Mouse (Mus musculus) neural tube, embryonic 11.5 days (tissue): ENCODE data around the gene Dhx34. TPM values are rescaled to one million over a fixed set of nuclear protein-coding genes. Genes with fewer than 3 reads are reported as not detected.
A peak's percentile ranks its signal among the peaks of the same experiment; 100 is the strongest.

Source experiments
- ATAC-seq: fragments of 200-750 bp; cut with Nextera tagmentation; 2 replicates; pipeline ENCODE4 v1.8.0; 2017; ENCODE audit warnings: moderate number of reproducible peaks, mild to moderate bottlenecking, moderate TSS enrichment, moderate library complexity; ENCODE audit not compliant: insufficient read depth, low FRiP score, low TSS enrichment
- DNase-seq: peaks from one replicate; pipeline ENCODE4 v3.0.0-alpha.2; 2015; ENCODE audit warnings: low spot score
- H3K27ac ChIP-seq: fragments of 300-500 bp; sonication (generic); 2 replicates; pipeline ENCODE4 v1.5.1; 2014; ENCODE audit warnings: low read depth, mild to moderate bottlenecking, low read length
- H3K27me3 ChIP-seq: fragments of 300-500 bp; sonication (generic); 2 replicates; pipeline ENCODE4 v1.6.1; 2014; ENCODE audit warnings: mild to moderate bottlenecking, low read length, mixed read lengths; ENCODE audit not compliant: control insufficient read depth, insufficient read depth
- H3K36me3 ChIP-seq: fragments of 300-500 bp; sonication (generic); 2 replicates; pipeline ENCODE4 v1.6.1; 2014; ENCODE audit warnings: mild to moderate bottlenecking, low read length, moderate library complexity, mixed read lengths; ENCODE audit not compliant: control insufficient read depth, insufficient read depth
- H3K4me1 ChIP-seq: fragments of 300-500 bp; sonication (generic); 2 replicates; pipeline ENCODE4 v1.6.1; 2014; ENCODE audit warnings: low read length, mixed read lengths; ENCODE audit not compliant: control insufficient read depth, insufficient read depth
- H3K4me2 ChIP-seq: fragments of 300-500 bp; sonication (generic); 2 replicates; pipeline ENCODE4 v1.6.1; 2014; ENCODE audit warnings: low read depth, mild to moderate bottlenecking, moderate library complexity
- H3K4me3 ChIP-seq: fragments of 300-500 bp; sonication (generic); 2 replicates; pipeline ENCODE4 v1.5.1; 2014; ENCODE audit warnings: low read depth, low read length
- H3K9ac ChIP-seq: fragments of 300-500 bp; sonication (generic); 2 replicates; pipeline ENCODE4 v1.6.1; 2014; ENCODE audit warnings: mild to moderate bottlenecking, low read length
- H3K9me3 ChIP-seq: fragments of 300-500 bp; sonication (generic); 2 replicates; pipeline ENCODE4 v1.6.1; 2016; ENCODE audit warnings: low read length; ENCODE audit not compliant: control insufficient read depth
- WGBS: fragments of 180-500 bp; shearing (Covaris S2); extraction: QIAGEN DNeasy Blood & Tissue Kit; methylation state at CpG from one replicate; pipeline ENCODE4 v1.1.7; 2014; 5-methylcytosine and 5-hydroxymethylcytosine counted together
- polyA plus RNA-seq: library from polyadenylated mRNA; unstranded; fragments of >200 nt; fragmentation: Nextera tagmentation; extraction: Ambion mirVana; gene quantifications from 2 replicates; pipeline ENCODE4 v1.2.1, GENCODE M21; 2014

Dhx34 gene
- polyA plus RNA-seq, 1 experiment from 2014 or later = 12.1 TPM

DNA sequence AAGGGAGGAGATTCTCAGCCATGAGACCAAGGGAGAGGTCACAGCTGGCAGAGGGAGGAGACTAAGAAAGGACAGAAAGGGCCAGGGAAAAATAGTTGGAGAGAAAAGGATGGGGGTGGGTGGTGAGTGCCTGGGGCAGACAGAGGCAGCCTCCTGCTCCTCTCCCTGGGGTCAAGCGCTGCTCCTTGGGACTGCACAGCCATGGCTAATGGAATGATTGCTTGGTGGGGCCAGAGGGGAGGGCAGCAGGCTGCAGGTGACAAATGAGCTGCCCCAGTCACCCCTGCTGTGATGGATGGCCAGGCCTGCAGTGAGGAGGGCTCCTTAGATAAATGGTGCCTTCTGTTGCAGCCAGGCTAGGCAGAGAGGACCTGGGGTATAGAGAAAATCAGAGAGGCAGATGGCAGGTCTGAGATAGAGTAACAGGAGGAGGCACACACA lies 49.7 kb downstream of the Dhx34 start:
- WGBS = no CpG with 5 or more reads among the region's 1 CpGs

DNA sequence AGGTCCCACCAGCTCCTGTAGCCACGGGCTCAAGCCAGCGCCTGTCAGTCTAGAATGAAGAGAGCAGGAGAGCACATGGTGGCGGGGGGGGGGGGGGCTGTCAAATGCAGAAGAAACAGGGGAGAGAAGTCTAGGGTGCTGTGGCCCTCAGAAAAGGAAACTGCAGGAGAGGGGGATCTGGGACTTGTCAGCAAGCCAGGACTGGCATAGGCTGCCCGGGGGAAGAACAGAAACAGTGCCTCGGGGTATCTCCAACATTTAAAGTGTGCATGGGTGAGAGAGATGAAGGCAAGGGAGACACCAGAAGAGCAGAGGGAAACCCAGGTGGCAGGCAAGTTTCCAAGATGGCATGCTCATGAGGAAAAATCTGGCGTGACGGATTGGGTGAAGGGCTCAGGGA lies 59.8 kb downstream of the Dhx34 start:
- Histone ChIP-seq H3K4me3 (no peak overlapping the region), H3K36me3 (peaks cover 4% of the 10 kb centered on the region; the same call in 1 of the 2 replicates), H3K27ac (no peak overlapping the region), H3K9me3 (no peaks in the 10 kb centered on the region), H3K4me2 (no peak overlapping the region), H3K4me1 (no peaks in the 10 kb centered on the region), H3K9ac (no peak overlapping the region), H3K27me3 (peaks cover 6% of the 10 kb centered on the region)
- no peak for ATAC-seq
- no peak for DNase-seq
- 86% methylated on average over 7 of the region's 7 CpGs for WGBS

More for the DNA sequence above, 49.7 kb downstream of the Dhx34 start:
- peak overlapping the region; percentile 89 for H3K27ac ChIP-seq
- no peak overlapping the region; the same call in none of the 2 replicates for H3K9ac ChIP-seq
- H3K4me1 ChIP-seq = peaks cover 32% of the 10 kb centered on the region
- no peaks in the 10 kb centered on the region for H3K36me3 ChIP-seq
- no peak overlapping the region for H3K4me3 ChIP-seq
- 0 out of 2 replicates have a peak, but pooled peaks cover 5% of the 10 kb centered on the region for H3K9me3 ChIP-seq
- no peak overlapping the region for H3K4me2 ChIP-seq
- no peaks in the 10 kb centered on the region for H3K27me3 ChIP-seq
- peak; percentile 90 for DNase-seq
- ATAC-seq = peak; percentile 81

DNA sequence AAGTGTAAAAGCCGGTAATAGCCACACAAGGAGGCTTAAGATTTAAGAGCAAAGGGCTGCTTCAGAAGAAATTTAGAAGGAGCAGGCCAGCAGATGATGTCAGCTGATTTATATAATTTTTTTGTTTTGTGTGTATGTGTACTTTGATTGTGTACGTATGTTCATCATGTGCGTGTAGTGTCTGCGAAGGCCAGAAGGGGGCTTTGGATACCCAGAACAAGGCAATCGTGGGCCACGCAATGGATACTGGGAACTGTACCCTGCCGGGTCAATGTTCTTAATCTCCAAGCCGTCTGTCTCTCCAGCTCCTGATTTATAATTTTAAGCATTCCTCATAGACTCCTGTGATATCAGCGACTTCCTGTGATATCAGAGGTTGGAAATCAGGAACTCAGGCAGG lies 60.5 kb downstream of the Dhx34 start:
- no peak for DNase-seq
- Histone ChIP-seq H3K27ac (no peak overlapping the region), H3K9me3 (no peaks in the 10 kb centered on the region), H3K4me3 (no peak overlapping the region), H3K9ac (no peak overlapping the region), H3K4me2 (no peak overlapping the region), H3K36me3 (peaks cover 4% of the 10 kb centered on the region; the same call in 1 of the 2 replicates), H3K4me1 (no peaks in the 10 kb centered on the region), H3K27me3 (peaks cover 6% of the 10 kb centered on the region)
- 95% methylated on average over 9 of the region's 9 CpGs for WGBS
- no peak for ATAC-seq

DNA sequence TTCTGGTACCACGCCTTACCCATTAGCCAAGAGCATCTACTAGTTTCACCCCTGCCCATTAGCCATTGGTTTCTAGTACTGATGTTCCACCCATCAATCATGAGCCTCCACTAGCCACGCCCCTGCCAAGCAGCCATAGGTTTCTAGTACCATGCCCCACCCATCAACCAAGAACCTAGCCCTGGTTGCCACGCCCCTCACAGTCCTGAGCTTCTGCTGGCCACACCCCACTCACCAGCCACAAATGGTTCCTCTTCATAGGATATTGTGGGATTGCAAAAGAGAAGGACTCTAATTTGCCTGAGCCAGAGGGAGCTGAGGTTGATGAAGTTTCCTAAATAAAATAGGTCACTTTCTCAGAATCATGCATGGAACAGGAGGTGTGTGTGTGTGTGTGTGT lies 61.1 kb downstream of the Dhx34 start:
- DNase-seq (no peak), ATAC-seq (no peak)
- 69% methylated on average over 3 of the region's 3 CpGs for WGBS
- H3K4me2 ChIP-seq = no peak overlapping the region
- no peak overlapping the region for H3K4me3 ChIP-seq
- H3K4me1 ChIP-seq = no peaks in the 10 kb centered on the region
- H3K27me3 ChIP-seq = peaks cover 6% of the 10 kb centered on the region
- H3K36me3 ChIP-seq = peaks cover 4% of the 10 kb centered on the region; the same call in 1 of the 2 replicates
- H3K9me3 ChIP-seq = no peaks in the 10 kb centered on the region
- no peak overlapping the region for H3K27ac ChIP-seq
- no peak overlapping the region for H3K9ac ChIP-seq

DNA sequence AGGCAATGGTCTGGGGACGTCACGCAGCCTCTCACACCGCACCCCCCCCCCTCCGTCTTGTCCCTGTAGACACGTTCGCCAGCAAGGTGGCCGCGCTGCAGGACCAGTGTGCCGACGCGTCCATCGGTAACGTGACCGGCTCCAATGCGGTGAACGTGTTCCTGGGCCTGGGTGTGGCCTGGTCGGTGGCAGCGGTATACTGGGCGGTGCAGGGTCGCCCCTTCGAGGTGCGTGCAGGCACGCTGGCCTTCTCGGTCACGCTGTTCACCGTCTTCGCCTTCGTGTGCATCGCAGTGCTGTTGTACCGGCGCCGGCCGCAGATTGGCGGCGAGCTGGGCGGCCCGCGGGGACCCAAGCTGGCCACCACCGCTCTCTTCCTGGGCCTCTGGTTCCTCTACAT lies 63.1 kb downstream of the Dhx34 start:
- no peak for ATAC-seq
- Histone ChIP-seq H3K36me3 (peaks cover 4% of the 10 kb centered on the region; the same call in 1 of the 2 replicates), H3K27ac (no peak overlapping the region), H3K9ac (no peak overlapping the region), H3K4me1 (no peaks in the 10 kb centered on the region), H3K4me3 (no peak overlapping the region), H3K9me3 (no peaks in the 10 kb centered on the region), H3K27me3 (peaks cover 6% of the 10 kb centered on the region), H3K4me2 (peak overlapping the region; percentile 21; the same call in 1 of the 2 replicates)
- WGBS = 5% methylated on average over 39 of the region's 39 CpGs
- DNase-seq = peak; percentile 30

DNA sequence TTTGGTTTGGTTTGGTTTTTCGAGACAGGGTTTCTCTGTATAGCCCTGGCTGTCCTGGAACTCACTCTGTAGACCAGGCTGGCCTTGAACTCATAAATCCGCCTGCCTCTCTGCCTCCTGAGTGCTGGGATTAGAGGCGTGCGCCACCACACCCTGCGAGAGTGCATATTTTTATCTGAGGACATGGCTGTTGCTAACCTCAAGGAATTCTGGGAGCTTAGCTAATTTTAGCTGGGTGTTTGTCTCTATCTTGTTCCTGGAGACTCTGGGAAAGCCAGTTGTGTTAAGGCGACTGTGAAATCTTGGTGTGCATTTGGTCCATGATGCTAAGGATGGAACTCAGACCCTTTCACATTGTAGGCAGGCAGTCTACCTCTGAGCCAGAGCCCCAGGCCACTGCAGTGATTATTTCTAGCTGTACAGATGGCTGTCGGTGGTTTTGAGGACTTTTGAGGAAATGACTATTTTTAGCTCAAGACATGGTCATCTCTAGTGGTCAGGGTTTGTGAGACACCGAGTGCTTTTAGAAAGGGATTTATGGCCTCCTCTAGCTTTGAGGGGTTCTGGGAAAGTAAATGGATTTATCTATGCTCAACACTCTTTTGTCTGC lies 65.6 kb downstream of the Dhx34 start:
- ATAC-seq = no peak
- Histone ChIP-seq H3K9me3 (no peaks in the 10 kb centered on the region), H3K4me1 (no peaks in the 10 kb centered on the region), H3K4me2 (no peak overlapping the region), H3K4me3 (no peak overlapping the region), H3K36me3 (peaks cover 4% of the 10 kb centered on the region; the same call in 1 of the 2 replicates), H3K9ac (no peak overlapping the region), H3K27me3 (peaks cover 6% of the 10 kb centered on the region), H3K27ac (no peak overlapping the region)
- WGBS = 85% methylated on average over 8 of the region's 8 CpGs
- DNase-seq = no peak

DNA sequence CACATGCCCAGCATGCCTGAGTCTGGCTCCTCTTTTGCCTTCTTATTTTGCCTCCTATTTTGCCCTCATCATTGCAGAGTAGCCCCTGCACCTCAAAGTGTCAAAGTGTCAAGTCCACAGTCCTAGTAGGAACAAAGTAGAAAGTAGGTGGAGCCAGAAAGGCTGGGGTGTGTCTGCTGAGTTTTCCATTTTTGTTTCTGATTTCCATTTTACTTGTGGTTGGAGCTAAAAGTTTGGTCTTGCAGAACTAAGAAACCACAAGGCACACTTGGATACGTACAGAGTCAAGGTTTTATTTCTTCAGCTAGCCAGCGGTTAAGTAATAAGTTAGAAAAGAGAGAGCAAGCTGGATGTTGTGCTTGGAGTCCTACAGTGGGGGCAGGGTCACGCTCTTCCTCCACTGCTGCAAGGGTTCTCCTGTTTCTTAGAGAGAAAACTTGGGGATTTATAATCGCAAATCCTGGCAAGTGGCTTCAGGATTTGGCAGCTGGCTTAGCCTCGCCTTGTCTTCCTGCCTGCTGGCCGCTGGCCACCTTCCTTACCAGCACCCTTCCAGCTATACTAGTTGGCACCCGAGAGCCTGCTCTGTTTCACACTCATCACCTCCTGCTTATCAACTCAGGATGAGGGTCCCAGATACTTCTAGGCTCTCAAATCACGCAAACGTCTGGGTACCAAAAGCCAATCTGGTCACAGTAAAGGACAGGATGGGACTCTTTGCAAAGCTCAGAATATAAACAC lies 66.5 kb downstream of the Dhx34 start:
- Histone ChIP-seq H3K27me3 (peaks cover 6% of the 10 kb centered on the region), H3K4me1 (no peaks in the 10 kb centered on the region), H3K9me3 (no peaks in the 10 kb centered on the region), H3K4me2 (no peak overlapping the region), H3K36me3 (peaks cover 4% of the 10 kb centered on the region; the same call in 1 of the 2 replicates), H3K27ac (no peak overlapping the region), H3K4me3 (no peak overlapping the region), H3K9ac (no peak overlapping the region)
- DNase-seq (no peak), ATAC-seq (no peak)
- WGBS = 78% methylated on average over 9 of the region's 9 CpGs

DNA sequence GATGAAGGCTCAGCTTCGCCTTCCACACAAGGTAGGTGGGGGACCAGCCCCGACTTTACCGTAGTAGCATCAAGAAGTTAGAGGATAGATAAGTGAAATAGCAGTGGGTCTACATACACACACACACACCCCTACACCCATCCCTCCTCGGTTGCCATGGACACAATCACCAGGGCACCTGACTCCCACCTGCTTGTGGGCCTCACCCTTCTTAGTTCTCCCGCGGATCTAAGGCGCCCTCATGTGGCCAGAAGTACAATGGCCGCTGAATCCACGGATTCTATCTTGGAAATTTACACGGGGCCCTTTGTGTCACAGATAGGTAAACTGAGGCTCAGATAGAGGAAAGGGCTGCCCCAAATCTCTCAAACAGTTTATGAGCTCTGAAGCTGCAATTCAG lies 68.3 kb downstream of the Dhx34 start:
- H3K9me3 ChIP-seq = no peaks in the 10 kb centered on the region
- peak; percentile 75 for DNase-seq
- H3K4me1 ChIP-seq = no peaks in the 10 kb centered on the region
- H3K9ac ChIP-seq = no peak overlapping the region
- peak; percentile 69; the same call in 1 of the 2 replicates for ATAC-seq
- no peak overlapping the region for H3K4me3 ChIP-seq
- H3K36me3 ChIP-seq = peaks cover 4% of the 10 kb centered on the region; the same call in 1 of the 2 replicates
- no peak overlapping the region for H3K27ac ChIP-seq
- H3K4me2 ChIP-seq = no peak overlapping the region
- H3K27me3 ChIP-seq = peaks cover 1% of the 10 kb centered on the region; the same call in 1 of the 2 replicates
- 20% methylated on average over 10 of the region's 10 CpGs for WGBS
